Mouse (Mus musculus) embryonic fibroblast, embryonic 13.5 days (primary cell): ENCODE results near the gene Rps12-ps3. TPM values are rescaled to one million over a fixed set of nuclear protein-coding genes. Genes with fewer than 3 reads are reported as not detected.

Experiments used
- H3K27ac ChIP-seq: 2 replicates; pipeline ENCODE4 v1.5.1; 2012; ENCODE audit warnings: low read length, control low read depth, inconsistent platforms; ENCODE audit not compliant: insufficient read depth
- H3K4me1 ChIP-seq: 2 replicates; pipeline ENCODE4 v1.6.1; 2011; ENCODE audit warnings: low read length; ENCODE audit not compliant: control insufficient read depth, insufficient read depth
- H3K4me3 ChIP-seq: 2 replicates; pipeline ENCODE4 v1.5.1; 2011; ENCODE audit warnings: mild to moderate bottlenecking, control low read depth, low read length; ENCODE audit not compliant: insufficient read depth
- CTCF ChIP-seq: IDR thresholded peaks from 2 replicates; pipeline ENCODE4 v1.5.1; 2011; ENCODE audit warnings: mild to moderate bottlenecking, control low read depth, low read length, moderate library complexity, borderline replicate concordance; ENCODE audit not compliant: insufficient read depth
- POLR2A ChIP-seq: IDR thresholded peaks from 2 replicates; pipeline ENCODE4 v1.6.1; 2011; ENCODE audit warnings: low read depth, mild to moderate bottlenecking, control low read depth, low read length, moderate library complexity
- polyA plus RNA-seq: library from polyadenylated mRNA; stranded (reverse); fragments of >200 nt; gene quantifications from 2 replicates; pipeline ENCODE4 v1.2.4, GENCODE M21; 2011; ENCODE audit warnings: low read depth; ENCODE audit not compliant: missing spikeins, insufficient read length

The Rps12-ps3 gene
- polyA plus RNA-seq, 1 experiment = 496 TPM

- Histone ChIP-seq H3K4me3 (no peak overlapping the region), H3K4me1 (no peaks in the 10 kb centered on the region), H3K27ac (no peak overlapping the region)
- no peak for TF ChIP-seq POLR2A
Observed at GRCm38 (mm10) chr19:59366724-59367123, 44.6 kb downstream of the Rps12-ps3 start.

- no peak overlapping the region for H3K4me3 ChIP-seq
- H3K4me1 ChIP-seq = no peaks in the 10 kb centered on the region
- H3K27ac ChIP-seq = no peak overlapping the region
- TF ChIP-seq POLR2A (no peak), CTCF (no peak)
Observed at GRCm38 (mm10) chr19:59367892-59368291, 45.8 kb downstream of the Rps12-ps3 start.

GRCm38 (mm10) chr19:59371016-59371415 is 48.9 kb downstream of the Rps12-ps3 start:
- Histone ChIP-seq H3K27ac (no peak overlapping the region), H3K4me3 (no peak overlapping the region), H3K4me1 (no peaks in the 10 kb centered on the region)
- TF ChIP-seq CTCF (no peak), POLR2A (no peak)

Other genes starting within 250 kb of the Rps12-ps3 start
- gene Shtn1, start 246.2 kb upstream of the Rps12-ps3 start, polyA plus RNA-seq = 0.56 and 1.1 TPM in 2 replicates
- gene Vax1, start 152.2 kb upstream of the Rps12-ps3 start, polyA plus RNA-seq = not detected in 2 replicates
- not detected in 2 replicates for gene Kcnk18, start 103.1 kb upstream of the Rps12-ps3 start, polyA plus RNA-seq
- not detected in 2 replicates for gene Slc18a2, start 61.4 kb upstream of the Rps12-ps3 start, polyA plus RNA-seq
- 48.8 and 50.6 TPM in 2 replicates for gene Pdzd8, start 23.5 kb downstream of the Rps12-ps3 start, polyA plus RNA-seq
- 16.6 and 20.5 TPM in 2 replicates for gene Emx2, start 136.1 kb downstream of the Rps12-ps3 start, polyA plus RNA-seq